Mouse (Mus musculus) lung, postnatal 0 days (tissue): ENCODE measurements at regions not wholly inside any gene's neighbourhood (a gene's known extent, or its start where the extent isn't known, plus 50 kb on each side); places are given as distances from the start of the nearest gene placed in this dataset.

ENCODE experiments used
- ATAC-seq: fragments of 200-750 bp; cut with Nextera tagmentation; 2 replicates; pipeline ENCODE4 v1.8.0; 2017; ENCODE audit warnings: moderate library complexity
- DNase-seq: peaks from one replicate; pipeline ENCODE4 v3.0.0-alpha.2; 2016; ENCODE audit warnings: low spot score
- H3K27ac ChIP-seq: fragments of 300-500 bp; sonication (generic); 2 replicates; pipeline ENCODE4 v1.5.1; 2014; ENCODE audit warnings: antibody characterized with exemption, mild to moderate bottlenecking, low read length, mixed read lengths
- H3K27me3 ChIP-seq: fragments of 300-500 bp; sonication (generic); replicated peaks from 2 replicates; pipeline ENCODE4 v1.6.1; 2014; ENCODE audit warnings: low read length, mixed read lengths; ENCODE audit not compliant: insufficient read depth
- H3K36me3 ChIP-seq: fragments of 300-500 bp; sonication (generic); 2 replicates; pipeline ENCODE4 v1.6.1; 2014; ENCODE audit warnings: low read length, mixed read lengths; ENCODE audit not compliant: insufficient read depth
- H3K4me1 ChIP-seq: fragments of 300-500 bp; sonication (generic); 2 replicates; pipeline ENCODE4 v1.6.1; 2014; ENCODE audit warnings: antibody characterized with exemption, low read depth, low read length, mixed read lengths; ENCODE audit not compliant: insufficient read depth
- H3K4me2 ChIP-seq: fragments of 300-500 bp; sonication (generic); replicated peaks from 2 replicates; pipeline ENCODE4 v1.6.1; 2014; ENCODE audit warnings: low read depth, mild to moderate bottlenecking, low read length, moderate library complexity, mixed read lengths
- H3K4me3 ChIP-seq: fragments of 300-500 bp; sonication (generic); 2 replicates; pipeline ENCODE4 v1.5.1; 2014; ENCODE audit warnings: low read depth, low read length
- H3K9ac ChIP-seq: fragments of 300-500 bp; sonication (generic); replicated peaks from 2 replicates; pipeline ENCODE4 v1.6.1; 2014; ENCODE audit warnings: low read depth, mild to moderate bottlenecking
- H3K9me3 ChIP-seq: fragments of 300-500 bp; sonication (generic); 2 replicates; pipeline ENCODE4 v1.6.1; 2016; ENCODE audit warnings: low read length, mixed read lengths
- CTCF ChIP-seq: IDR thresholded peaks from 2 replicates; pipeline ENCODE4 v1.5.1; 2016; ENCODE audit warnings: antibody characterized with exemption, mild to moderate bottlenecking
- EP300 ChIP-seq: IDR thresholded peaks from 2 replicates; pipeline ENCODE4 v1.6.1; 2016; ENCODE audit warnings: antibody characterized with exemption, mild to moderate bottlenecking, control low read depth
- WGBS: fragments of 180-500 bp; shearing (Covaris S2); extraction: QIAGEN DNeasy Blood & Tissue Kit; methylation state at CpG from one replicate; pipeline ENCODE4 v1.1.7; 2014; 5-methylcytosine and 5-hydroxymethylcytosine counted together

DNA sequence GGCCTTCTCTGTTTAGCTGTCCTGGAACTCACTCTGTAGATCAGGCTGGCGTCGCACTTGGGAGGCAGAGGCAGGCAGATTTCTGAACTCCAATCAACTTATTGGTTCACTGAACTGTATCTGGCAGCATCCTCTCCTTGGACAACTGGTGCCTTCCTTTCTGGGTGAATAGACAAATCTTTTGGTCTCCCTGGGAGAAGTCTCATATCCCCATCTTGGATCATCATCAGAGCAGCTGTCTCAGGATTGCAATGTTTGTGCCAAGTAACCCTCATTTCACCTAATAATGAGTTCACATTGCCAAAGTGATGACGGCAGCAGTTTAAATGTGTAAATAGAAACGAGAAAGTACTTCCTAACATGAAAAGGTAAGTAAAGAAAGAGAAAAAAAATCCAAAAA, 759.8 kb upstream of the Car8 start:
- no peaks in the 10 kb centered on the region for H3K9me3 ChIP-seq
- no peaks in the 10 kb centered on the region for H3K4me1 ChIP-seq
- no peak overlapping the region for H3K9ac ChIP-seq
- WGBS: 72% methylated on average over 4 of the region's 4 CpGs
- DNase-seq: no peak
- H3K27me3 ChIP-seq: no peaks in the 10 kb centered on the region
- H3K36me3 ChIP-seq: no peaks in the 10 kb centered on the region
- no peak overlapping the region for H3K4me2 ChIP-seq
- no peak overlapping the region for H3K4me3 ChIP-seq
- no peak overlapping the region for H3K27ac ChIP-seq
- TF ChIP-seq EP300: no peak
- no peak for TF ChIP-seq CTCF
- no peak for ATAC-seq

DNA sequence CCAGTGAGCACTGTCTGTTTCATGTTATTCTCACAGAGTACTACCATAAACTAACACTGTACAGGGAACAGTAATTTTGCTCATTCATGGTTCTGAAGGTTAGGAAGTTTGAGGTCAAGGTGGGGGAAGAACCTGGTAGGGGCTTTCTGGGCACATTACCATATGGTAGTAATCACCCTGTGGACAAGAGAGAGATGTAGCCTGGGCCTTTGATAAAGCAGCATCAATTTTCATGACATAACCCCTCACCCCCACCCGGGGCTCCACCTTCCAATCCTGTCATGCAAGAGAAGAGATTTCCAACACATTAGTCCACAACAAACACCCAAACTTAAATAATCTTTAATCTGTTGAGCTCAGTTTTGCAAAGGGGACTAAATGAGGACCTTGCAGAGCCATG, 753.3 kb upstream of the Car8 start:
- Histone ChIP-seq H3K4me3 (no peak overlapping the region), H3K9me3 (no peaks in the 10 kb centered on the region), H3K4me2 (no peak overlapping the region), H3K27ac (no peak overlapping the region), H3K36me3 (no peaks in the 10 kb centered on the region), H3K27me3 (no peaks in the 10 kb centered on the region), H3K9ac (no peak overlapping the region), H3K4me1 (no peaks in the 10 kb centered on the region)
- WGBS: 53% methylated on average over 1 of the region's 1 CpGs
- no peak for TF ChIP-seq CTCF
- no peak for TF ChIP-seq EP300
- no peak for ATAC-seq
- no peak for DNase-seq

DNA sequence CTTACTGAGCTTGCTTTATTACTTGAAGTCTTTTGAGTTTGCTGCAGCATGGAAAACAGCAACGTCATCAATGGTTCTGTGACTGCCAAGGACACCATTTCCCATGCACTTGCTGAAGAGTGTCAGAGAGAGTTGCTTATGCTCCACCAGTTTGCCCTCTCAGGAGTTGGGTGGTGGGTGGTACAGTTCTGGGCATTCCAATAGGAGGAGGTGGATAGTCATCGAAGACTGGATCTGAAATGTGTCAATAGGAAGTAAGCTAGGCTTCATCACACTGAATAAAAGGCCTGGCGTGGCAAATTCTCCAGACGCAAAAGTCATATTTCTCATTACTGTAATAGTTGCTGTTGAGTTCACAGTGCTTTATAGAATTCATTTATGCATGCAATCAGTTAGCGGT, 751.7 kb upstream of the Car8 start:
- no peak overlapping the region for H3K27ac ChIP-seq
- TF ChIP-seq CTCF (no peak), EP300 (no peak)
- no peak overlapping the region for H3K9ac ChIP-seq
- no peaks in the 10 kb centered on the region for H3K4me1 ChIP-seq
- ATAC-seq: no peak
- no peak for DNase-seq
- no peaks in the 10 kb centered on the region for H3K36me3 ChIP-seq
- H3K27me3 ChIP-seq: no peaks in the 10 kb centered on the region
- H3K4me3 ChIP-seq: no peak overlapping the region
- WGBS: 76% methylated on average over 5 of the region's 5 CpGs
- H3K4me2 ChIP-seq: no peak overlapping the region
- no peaks in the 10 kb centered on the region for H3K9me3 ChIP-seq

DNA sequence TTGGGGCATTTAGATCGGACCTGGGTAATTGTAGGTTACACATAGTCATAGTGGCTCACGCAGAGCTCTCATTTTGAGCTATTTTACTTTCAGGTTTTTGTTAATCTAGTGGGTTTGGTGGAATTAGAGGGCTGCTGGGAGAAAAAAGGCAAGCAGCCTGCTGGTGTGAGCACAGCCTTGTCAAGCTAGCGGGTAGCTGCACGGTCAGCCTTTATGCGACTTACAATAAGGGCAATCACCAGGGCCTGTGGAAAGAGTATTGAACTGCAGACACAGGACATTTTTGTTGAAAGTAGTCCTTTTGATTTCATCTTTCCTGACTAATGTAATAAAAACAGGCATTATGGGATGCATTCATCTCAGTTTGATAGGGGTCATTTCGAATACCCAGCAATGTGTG, 750.8 kb upstream of the Car8 start:
- Histone ChIP-seq H3K9ac (no peak overlapping the region), H3K36me3 (no peaks in the 10 kb centered on the region), H3K4me1 (no peaks in the 10 kb centered on the region), H3K4me2 (no peak overlapping the region), H3K4me3 (no peak overlapping the region), H3K27me3 (no peaks in the 10 kb centered on the region), H3K9me3 (no peaks in the 10 kb centered on the region), H3K27ac (no peak overlapping the region)
- DNase-seq (no peak), ATAC-seq (no peak)
- TF ChIP-seq CTCF (no peak), EP300 (no peak)
- WGBS: 95% methylated on average over 6 of the region's 6 CpGs

DNA sequence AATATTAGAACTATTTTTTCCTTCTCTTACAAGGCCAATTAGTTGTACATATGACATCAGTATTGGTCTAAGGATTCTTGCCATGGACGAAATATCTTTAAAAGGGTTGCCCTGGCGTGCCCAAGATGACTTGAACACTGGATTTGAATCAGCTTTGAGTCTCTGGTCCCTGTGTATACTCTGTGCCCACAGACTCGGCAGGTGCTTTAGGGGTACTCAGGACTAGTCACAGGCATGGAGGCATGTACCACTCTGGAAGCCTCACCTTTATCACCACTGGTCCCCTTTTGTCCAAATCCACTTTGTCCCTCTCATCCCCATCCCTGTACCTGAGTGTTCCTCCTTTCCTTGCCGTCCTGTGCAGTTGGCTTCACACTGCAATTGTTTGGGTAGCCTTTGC, 750.3 kb upstream of the Car8 start:
- H3K4me2 ChIP-seq: no peak overlapping the region
- H3K9me3 ChIP-seq: no peaks in the 10 kb centered on the region
- no peak for ATAC-seq
- no peak overlapping the region for H3K27ac ChIP-seq
- H3K4me1 ChIP-seq: no peaks in the 10 kb centered on the region
- no peak overlapping the region for H3K9ac ChIP-seq
- 89% methylated on average over 4 of the region's 4 CpGs for WGBS
- no peaks in the 10 kb centered on the region for H3K36me3 ChIP-seq
- DNase-seq: no peak
- no peaks in the 10 kb centered on the region for H3K27me3 ChIP-seq
- H3K4me3 ChIP-seq: no peak overlapping the region
- TF ChIP-seq EP300: no peak
- no peak for TF ChIP-seq CTCF

DNA sequence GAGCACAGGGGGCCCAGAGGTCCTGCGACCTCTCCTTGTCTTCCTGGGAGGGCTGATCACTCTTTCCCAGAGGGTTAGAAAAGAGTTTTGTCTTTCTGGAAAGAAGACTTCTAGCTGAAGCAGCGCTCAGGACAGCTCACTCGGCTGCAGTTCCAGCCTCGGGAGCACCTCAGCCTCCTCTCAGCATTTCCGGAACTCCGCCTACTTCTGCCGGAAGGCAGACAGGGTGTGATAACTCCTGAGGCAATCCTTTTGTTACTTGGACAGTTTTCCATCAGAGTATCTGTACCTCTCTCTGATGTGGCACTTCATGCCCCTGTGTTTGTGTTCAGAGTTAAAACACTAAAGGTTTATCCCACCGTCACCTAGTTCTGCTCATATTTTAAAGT, 749.5 kb upstream of the Car8 start:
- no peaks in the 10 kb centered on the region for H3K9me3 ChIP-seq
- no peaks in the 10 kb centered on the region for H3K27me3 ChIP-seq
- no peak overlapping the region for H3K9ac ChIP-seq
- H3K4me3 ChIP-seq: no peak overlapping the region
- ATAC-seq (no peak), DNase-seq (peak; percentile 14)
- TF ChIP-seq CTCF: no peak
- TF ChIP-seq EP300: no peak
- no peak overlapping the region for H3K4me2 ChIP-seq
- no peaks in the 10 kb centered on the region for H3K4me1 ChIP-seq
- WGBS: 44% methylated on average over 8 of the region's 8 CpGs
- H3K27ac ChIP-seq: no peak overlapping the region
- no peaks in the 10 kb centered on the region for H3K36me3 ChIP-seq
